Mouse (Mus musculus): ENCODE measurements at regions not wholly inside any gene's neighbourhood (a gene's known extent, or its start where the extent isn't known, plus 50 kb on each side); places are given as distances from the start of the nearest gene placed in this dataset.

- TF ChIP-seq POLR2A (IDR thresholded peaks at IDR 0.05; ENCODE audit: insufficient read depth, low read depth, low read length) (no peak), CTCF (IDR thresholded peaks at IDR 0.05) (no peak), EP300 (IDR thresholded peaks at IDR 0.05; ENCODE audit: insufficient read depth, low read depth, low read length) (no peak)
Observed at GRCm38 (mm10) chr2:117886516-117886915, 225.2 kb upstream of the Thbs1 start.
